Mouse (Mus musculus) bone marrow macrophage, adult 2 months (primary cell): Measurements from ENCODE around the gene Rnasek. TPM values are rescaled to one million over a fixed set of nuclear protein-coding genes. Genes with fewer than 3 reads are reported as not detected.
A peak's percentile ranks its signal among the peaks of the same experiment; 100 is the strongest.

Source experiments
- H3K27ac ChIP-seq: 2 replicates; pipeline ENCODE4 v1.5.1; 2012; ENCODE audit warnings: low read depth, low read length; ENCODE audit not compliant: insufficient read depth
- H3K4me1 ChIP-seq: 2 replicates; pipeline ENCODE4 v1.6.1; 2012; ENCODE audit warnings: low read length; ENCODE audit not compliant: control insufficient read depth, insufficient read depth
- H3K4me3 ChIP-seq: 2 replicates; pipeline ENCODE4 v1.5.1; 2012; ENCODE audit warnings: mild to moderate bottlenecking, low read length, moderate library complexity; ENCODE audit not compliant: insufficient read depth
- CTCF ChIP-seq: IDR thresholded peaks from 2 replicates; pipeline ENCODE4 v1.5.1; 2012; ENCODE audit warnings: low read depth, mild to moderate bottlenecking, low read length, moderate library complexity
- POLR2A ChIP-seq: IDR thresholded peaks from 2 replicates; pipeline ENCODE4 v1.6.1; 2012; ENCODE audit warnings: mild to moderate bottlenecking, low read depth, low read length, borderline replicate concordance
- polyA plus RNA-seq: library from polyadenylated mRNA; stranded (reverse); fragments of >200 nt; gene quantifications from 2 replicates; pipeline ENCODE4 v1.2.4, GENCODE M21; 2012; ENCODE audit not compliant: missing spikeins, insufficient read depth, insufficient read length

Gene Rnasek
- 322 and 354 TPM in 2 replicates for polyA plus RNA-seq

GRCm38 (mm10) chr11:70239541-70240279, at the start of gene Rnasek, which contains the start of gene Gm21988:
Gene Rnasek (minus strand): TSS chr11:70239842.
Gene Gm21988 (minus strand): TSS chr11:70239830.
- Histone ChIP-seq H3K4me1 (peaks cover 22% of the 10 kb centered on the region), H3K27ac (peak within 1 kb of the TSS; percentile 92), H3K4me3 (peak within 1 kb of the TSS; percentile 94)
- TF ChIP-seq POLR2A (peak; percentile 75), CTCF (no peak)

DNA sequence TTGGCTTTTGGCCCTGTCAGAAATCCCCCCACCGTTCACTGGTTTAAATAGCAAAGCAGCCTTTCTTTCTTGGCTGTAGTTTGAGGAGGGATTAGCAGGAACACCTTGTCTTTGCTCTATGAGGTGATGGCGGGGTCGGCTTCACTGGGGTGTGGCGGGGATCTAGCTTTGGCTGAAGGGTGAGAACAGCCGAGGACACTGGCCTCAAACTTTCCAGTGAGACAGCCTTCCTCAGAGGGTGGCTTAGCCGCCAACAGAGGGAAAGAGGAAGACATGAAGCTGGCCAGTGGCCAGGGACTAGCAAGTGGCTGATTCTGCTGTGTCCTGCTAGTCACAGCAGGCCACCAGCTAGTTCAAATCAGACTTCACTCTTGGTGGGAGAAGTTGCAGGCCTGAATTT, 49.6 kb upstream of the Rnasek start:
- Histone ChIP-seq H3K4me3 (no peak overlapping the region), H3K27ac (no peak overlapping the region), H3K4me1 (peaks cover 19% of the 10 kb centered on the region)
- TF ChIP-seq POLR2A (no peak), CTCF (no peak)

DNA sequence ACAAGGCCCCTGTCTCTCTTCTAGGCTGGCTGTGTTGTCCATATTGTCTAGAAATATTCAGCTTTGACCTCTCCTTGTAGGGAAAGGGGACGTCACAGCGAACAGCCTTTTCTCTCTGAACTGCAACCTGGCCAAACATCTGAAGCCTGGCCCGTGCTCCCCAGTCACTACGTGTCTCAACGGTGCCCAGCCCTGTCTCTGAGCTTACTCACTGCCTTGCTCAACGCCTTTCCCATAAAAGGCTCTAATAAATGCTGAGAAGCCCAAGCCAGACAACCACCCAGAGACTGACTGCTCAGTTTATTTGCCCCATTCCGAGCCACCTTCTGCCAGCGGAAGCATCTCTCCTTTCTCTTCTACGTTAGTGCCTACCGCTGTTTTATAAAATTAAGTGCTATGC, 48.5 kb upstream of the Rnasek start:
- no peak overlapping the region for H3K27ac ChIP-seq
- H3K4me1 ChIP-seq = peaks cover 19% of the 10 kb centered on the region
- TF ChIP-seq POLR2A (no peak), CTCF (no peak)

GRCm38 (mm10) chr11:70285686-70286085, 46.0 kb upstream of the Rnasek start:
- no peak for TF ChIP-seq POLR2A
- TF ChIP-seq CTCF = no peak
- H3K27ac ChIP-seq = no peak overlapping the region
- peaks cover 11% of the 10 kb centered on the region for H3K4me1 ChIP-seq
- no peak overlapping the region for H3K4me3 ChIP-seq

More for the DNA sequence above, 48.5 kb upstream of the Rnasek start:
- H3K4me3 ChIP-seq = no peak overlapping the region

GRCm38 (mm10) chr11:70284757-70285156, 45.1 kb upstream of the Rnasek start:
- no peak overlapping the region for H3K4me3 ChIP-seq
- H3K4me1 ChIP-seq = peaks cover 17% of the 10 kb centered on the region
- no peak overlapping the region for H3K27ac ChIP-seq
- TF ChIP-seq POLR2A (no peak), CTCF (no peak)

DNA sequence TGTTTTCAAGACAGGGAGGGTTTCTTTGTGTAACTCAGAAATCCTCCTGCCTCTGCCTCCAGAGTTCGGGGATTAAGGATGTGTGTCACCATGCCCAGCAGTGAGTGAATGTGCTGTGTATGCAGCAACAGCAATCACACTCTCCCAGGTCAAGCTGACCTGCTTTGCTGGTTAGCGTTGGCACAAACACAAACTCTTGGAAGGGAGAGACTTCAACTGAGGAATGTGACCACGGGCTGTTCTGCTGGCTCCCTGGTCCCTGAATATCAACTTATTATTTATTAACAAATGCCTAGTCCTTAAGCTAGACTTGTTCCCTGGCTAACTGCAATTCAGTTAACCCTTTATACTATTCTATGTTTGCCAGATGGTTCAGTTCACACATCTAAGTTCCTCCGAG, 44.0 kb upstream of the Rnasek start:
- H3K4me1 ChIP-seq = peaks cover 10% of the 10 kb centered on the region
- H3K27ac ChIP-seq = no peak overlapping the region
- no peak overlapping the region for H3K4me3 ChIP-seq
- TF ChIP-seq POLR2A = no peak
- TF ChIP-seq CTCF = no peak

GRCm38 (mm10) chr11:70280441-70280840, 40.8 kb upstream of the Rnasek start:
- Histone ChIP-seq H3K4me3 (no peak overlapping the region), H3K4me1 (peaks cover 8% of the 10 kb centered on the region), H3K27ac (no peak overlapping the region)
- TF ChIP-seq POLR2A (no peak), CTCF (no peak)

DNA sequence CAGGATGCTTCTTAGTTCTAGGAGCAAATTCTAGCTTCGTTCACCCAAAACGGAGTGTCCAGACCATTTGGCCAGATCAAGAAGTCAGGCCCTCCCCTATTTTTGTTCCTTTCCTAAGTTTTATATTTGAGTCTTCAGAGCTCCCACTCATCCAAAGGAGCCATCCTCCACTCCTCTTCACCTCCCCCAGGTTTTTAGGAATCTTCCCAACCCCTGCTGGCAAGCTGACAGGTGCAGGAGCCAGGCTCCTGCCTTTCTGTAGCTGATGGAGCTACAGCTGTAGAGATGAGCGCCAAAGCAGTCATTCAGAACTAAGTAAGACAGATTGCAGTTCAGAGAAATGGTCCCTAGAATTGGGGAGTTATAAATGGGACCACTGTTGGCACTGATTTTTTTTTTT, 39.3 kb upstream of the Rnasek start:
- TF ChIP-seq CTCF (no peak), POLR2A (no peak)
- Histone ChIP-seq H3K4me3 (no peak overlapping the region), H3K27ac (no peak overlapping the region), H3K4me1 (peaks cover 8% of the 10 kb centered on the region)

DNA sequence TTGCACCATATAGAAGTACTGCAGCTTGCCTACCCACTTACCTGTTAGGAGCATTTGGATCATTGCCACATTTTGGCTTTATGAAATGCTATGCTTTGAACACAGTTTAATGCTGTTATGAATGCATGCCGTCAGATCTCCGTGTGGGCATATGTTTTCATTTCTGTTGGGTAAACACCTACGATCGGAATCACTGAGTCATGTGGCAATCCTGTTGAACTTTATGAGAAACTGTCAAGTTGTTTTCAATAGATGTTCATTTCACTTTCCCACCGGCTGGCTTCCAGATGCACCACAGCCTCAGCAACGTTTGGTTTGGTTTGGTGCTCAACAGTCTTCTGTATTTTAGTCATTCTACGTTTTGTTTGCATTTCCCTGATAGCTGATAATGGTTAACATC, 32.0 kb upstream of the Rnasek start:
- Histone ChIP-seq H3K27ac (no peak overlapping the region), H3K4me1 (no peaks in the 10 kb centered on the region), H3K4me3 (no peak overlapping the region)
- TF ChIP-seq CTCF (no peak), POLR2A (no peak)

- Histone ChIP-seq H3K4me1 (peaks cover 23% of the 10 kb centered on the region), H3K4me3 (no peak overlapping the region), H3K27ac (no peak overlapping the region)
- no peak for TF ChIP-seq CTCF
These were observed 26.8 kb upstream of the Rnasek start for GRCm38 (mm10) chr11:70266405-70266804.
